Mouse (Mus musculus) cerebellum, postnatal 10 days (tissue): ENCODE data around the gene Sars2.

Source experiments
- DNase-seq, 2 experiments: peaks; one replicate each; pipeline ENCODE4 v3.0.0; 2021; ENCODE audit warnings: mixed read lengths in 2 of 2

Gene Sars2

DNA sequence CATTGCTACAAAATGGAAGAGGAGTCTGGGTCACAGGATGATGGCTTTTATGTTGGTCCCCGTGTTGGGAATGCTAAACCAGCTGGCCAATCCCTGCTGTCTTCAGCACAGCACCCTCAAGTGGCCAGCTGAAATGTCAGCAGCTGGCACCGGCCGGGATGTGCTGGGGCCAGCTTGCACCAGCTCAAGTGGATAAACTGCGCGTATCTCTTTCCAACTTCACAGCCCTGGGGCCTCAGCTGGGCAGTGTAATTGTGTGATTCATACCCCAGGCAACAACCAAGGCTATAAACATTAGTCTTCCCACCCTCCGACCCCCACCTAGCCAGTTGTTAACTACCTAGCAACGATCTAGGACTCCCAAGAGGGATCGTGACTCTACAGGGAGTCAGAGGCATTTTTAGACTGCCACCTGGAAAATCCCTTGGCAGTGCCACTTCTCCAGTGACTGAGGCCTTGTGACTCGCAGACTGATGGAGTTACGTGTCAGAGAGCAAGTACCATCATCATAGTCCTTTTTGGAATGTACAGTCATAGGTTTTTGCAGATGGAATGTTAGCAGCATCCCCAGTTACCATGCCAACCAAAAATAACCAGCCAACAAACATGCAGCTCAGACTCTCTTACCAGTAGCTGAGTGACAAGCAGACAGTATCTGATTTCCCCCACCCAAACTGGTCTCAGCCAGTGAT, 14.0 kb upstream of the Sars2 start:
- peak; percentile 62 to 65 for DNase-seq

DNA sequence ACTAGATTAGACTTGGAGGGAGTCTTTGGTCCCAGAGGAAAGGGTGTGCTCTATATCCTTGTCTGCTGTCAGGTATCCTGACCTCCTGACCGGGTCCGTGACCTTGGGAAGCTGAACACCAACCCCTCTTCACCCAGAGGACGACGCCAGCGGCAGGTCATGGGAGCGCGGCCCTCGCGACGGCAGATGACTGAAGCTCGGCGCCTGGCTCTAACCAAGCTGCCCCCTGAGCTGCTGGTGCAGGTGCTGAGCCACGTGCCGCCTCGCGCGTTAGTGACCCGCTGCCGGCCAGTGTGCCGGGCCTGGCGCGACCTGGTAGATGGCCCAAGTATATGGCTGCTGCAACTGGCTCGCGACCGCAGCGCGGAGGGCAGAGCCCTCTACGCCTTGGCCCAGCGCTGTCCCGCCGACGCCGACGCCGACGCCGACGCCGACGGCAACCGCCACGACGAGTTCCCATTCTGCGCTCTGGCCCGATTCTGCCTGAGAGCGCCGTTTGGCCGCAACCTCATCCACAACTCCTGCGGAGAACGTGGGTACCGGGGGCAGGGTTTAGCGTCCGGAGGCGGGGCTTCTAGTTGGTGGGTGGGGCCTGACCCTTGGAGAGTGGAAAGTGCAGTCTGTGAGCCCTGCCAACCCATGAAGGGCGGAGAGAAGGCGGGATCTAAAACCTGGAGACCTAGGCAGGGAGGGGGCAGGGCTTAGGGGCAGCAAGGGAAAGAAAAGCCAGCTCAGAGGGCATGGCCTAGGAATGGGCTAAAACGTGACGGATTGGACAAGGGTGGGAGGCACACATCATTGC, 9.2 kb upstream of the Sars2 start:
- peak; percentile 82 to 87 for DNase-seq

- no peak for DNase-seq
These were observed 8.6 kb upstream of the Sars2 start for GRCm38 (mm10) chr7:28733211-28733610.

- DNase-seq = no peak
These were observed 6.1 kb upstream of the Sars2 start for GRCm38 (mm10) chr7:28735701-28736100.

DNA sequence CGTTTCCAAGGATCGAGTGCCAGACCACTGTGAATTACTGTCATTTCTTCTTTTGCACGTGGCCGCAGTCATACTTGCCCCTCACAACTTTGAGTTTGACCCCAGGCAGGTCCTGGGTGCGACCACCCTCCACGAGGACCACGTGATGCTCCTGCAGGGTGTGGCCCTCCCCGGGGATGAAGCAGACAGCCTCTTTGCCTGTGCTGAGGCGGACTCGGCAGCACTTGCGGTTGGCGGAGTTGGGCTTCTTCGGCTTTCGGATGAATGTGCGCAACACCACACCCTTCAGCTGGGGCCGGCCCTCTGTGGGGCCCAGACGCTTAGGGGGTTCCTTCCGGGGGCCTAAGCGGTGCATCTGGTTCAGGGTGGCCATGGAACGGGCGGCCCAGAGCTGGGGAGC, 2.0 kb upstream of the Sars2 start:
- DNase-seq = no peak

- DNase-seq = no peak
These were observed 843 bp upstream of the Sars2 start for GRCm38 (mm10) chr7:28740949-28741348.

GRCm38 (mm10) chr7:28741368-28741708, 454 bp upstream of the Sars2 start:
- DNase-seq = no peak

DNA sequence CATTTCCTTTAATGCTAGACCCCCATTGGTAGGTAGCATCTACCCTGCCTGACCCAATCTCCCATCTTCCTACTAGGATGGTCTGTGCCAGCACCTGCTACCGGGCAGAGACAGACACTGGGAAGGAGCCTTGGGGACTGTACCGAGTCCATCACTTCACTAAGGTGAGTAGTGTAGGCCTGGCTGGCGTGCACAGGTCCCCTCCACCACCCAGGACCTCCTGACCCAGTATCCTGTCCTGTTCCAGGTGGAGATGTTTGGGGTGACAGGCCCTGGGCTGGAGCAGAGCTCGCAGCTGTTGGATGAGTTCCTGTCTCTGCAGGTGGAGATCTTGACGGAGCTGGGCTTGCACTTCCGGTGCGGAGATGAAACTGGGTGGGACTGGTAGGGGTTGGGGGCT, 8.1 kb downstream of the Sars2 start:
- DNase-seq = no peak

DNA sequence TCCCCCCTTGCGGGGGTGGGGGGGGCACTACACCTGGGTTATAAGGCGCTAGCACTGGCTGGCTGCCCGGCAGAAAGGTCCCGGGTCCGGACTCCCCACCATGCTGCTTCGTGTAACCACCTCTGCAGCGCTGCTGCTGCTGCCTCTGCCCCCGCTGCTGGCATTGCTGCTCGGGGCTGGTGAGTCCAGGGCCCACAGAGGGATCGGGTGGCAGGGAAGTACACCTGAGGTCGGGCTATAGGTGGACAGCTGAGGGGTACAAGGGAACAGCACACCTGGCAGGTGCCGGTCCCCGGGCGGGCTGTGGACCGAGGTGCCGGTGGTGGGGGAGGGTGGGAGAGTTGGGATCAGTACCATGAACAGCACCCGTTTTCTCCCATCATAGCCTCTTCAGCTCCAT, 14.3 kb downstream of the Sars2 start, which contains the start of gene Ccer2:
TSS of gene Ccer2 (plus strand) at position 96 of the 400 bp plus-strand sequence.
- DNase-seq = no peak

GRCm38 (mm10) chr7:28758623-28759022, 16.8 kb downstream of the Sars2 start:
- DNase-seq = no peak

GRCm38 (mm10) chr7:28761907-28762306, 20.1 kb downstream of the Sars2 start:
- DNase-seq = no peak

GRCm38 (mm10) chr7:28765211-28765610, 23.4 kb downstream of the Sars2 start:
- DNase-seq = no peak

- peak; percentile 96 to 97 for DNase-seq
These were observed 24.5 kb downstream of the Sars2 start, which contains the start of gene Sirt2 for GRCm38 (mm10) chr7:28766173-28766879. Gene Sirt2, plus strand, starts transcription at chr7:28766735.

GRCm38 (mm10) chr7:28766910-28767309, 25.1 kb downstream of the Sars2 start:
- DNase-seq = no peak

GRCm38 (mm10) chr7:28767462-28767965, 25.7 kb downstream of the Sars2 start, which contains the start of gene Nfkbib:
Gene Nfkbib, minus strand, starts transcription at chr7:28767512.
- peak in 1 of 2 experiments; percentile 31 for DNase-seq

DNA sequence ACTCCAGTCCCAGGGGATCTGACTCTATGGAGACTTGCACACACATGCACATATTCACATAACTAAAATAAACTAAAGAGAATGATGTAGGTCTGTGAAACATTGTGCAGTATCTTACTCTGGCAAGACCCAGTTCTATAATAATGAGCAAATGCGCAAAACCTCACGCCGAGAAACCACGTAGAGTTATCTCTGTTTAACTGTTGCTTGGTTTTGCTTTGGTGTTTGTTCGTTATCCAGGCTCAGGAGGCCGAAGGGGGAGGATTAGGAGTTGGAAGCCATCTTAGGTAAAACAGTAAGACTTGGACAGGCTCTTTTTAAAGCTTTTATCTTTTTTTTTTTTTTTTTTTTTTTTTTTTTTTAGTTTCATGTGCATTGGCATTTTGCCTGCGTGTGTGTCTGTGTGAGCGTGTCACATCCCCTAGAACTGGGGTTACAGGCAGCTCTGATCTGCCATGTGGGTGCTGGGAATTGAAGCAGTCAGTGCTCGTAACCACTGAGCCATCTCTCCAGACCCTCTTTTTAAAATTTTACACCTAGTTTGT, 27.7 kb downstream of the Sars2 start:
- no peak for DNase-seq

- DNase-seq = no peak
These were observed 28.5 kb downstream of the Sars2 start for GRCm38 (mm10) chr7:28770309-28770708.

- peak; percentile 56 to 65 for DNase-seq
These were observed 30.1 kb downstream of the Sars2 start for GRCm38 (mm10) chr7:28771867-28772266.

- DNase-seq = no peak
These were observed 31.4 kb downstream of the Sars2 start for GRCm38 (mm10) chr7:28773163-28773562.

GRCm38 (mm10) chr7:28774164-28774563, 32.4 kb downstream of the Sars2 start:
- DNase-seq = peak; percentile 46 to 69

GRCm38 (mm10) chr7:28775129-28775528, 33.3 kb downstream of the Sars2 start:
- peak; percentile 48 to 60 for DNase-seq

DNA sequence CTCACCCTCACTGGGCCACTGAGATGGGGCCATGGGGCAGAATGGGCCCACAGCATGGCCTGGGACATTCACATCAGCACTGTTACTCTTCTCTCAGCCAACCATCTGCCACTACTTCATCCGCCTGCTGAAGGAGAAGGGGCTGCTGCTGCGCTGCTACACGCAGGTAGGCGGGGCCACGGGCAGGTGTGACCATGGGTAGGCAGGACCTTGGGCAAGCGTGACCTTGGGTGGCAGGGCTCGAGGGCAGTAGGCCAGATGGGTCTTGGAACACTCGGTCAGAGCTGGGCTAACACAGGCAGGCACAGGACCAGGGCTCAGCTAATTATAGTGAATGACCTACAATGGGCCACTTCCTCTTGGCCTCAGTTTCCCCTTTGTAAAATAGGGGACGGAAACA, 37.0 kb downstream of the Sars2 start:
- DNase-seq = no peak
